Mouse (Mus musculus) lung, adult 10 weeks (tissue): Measurements from ENCODE around the gene Ciita. TPM values are rescaled to one million over a fixed set of nuclear protein-coding genes. Genes with fewer than 3 reads are reported as not detected.

ENCODE experiments used
- polyA plus RNA-seq: library from polyadenylated mRNA; stranded (reverse); fragments of 350-450 nt; fragmentation: Illumina TruSeq; extraction: RNeasy Lipid Tissue Mini Kit (QIAGEN cat#74804); gene quantifications from one replicate; pipeline ENCODE4 v1.2.3, GENCODE M21; 2014; ENCODE audit warnings: low read depth, low replicate concordance; ENCODE audit not compliant: insufficient read depth

Gene Ciita
- polyA plus RNA-seq: 3.9 TPM

DNA sequence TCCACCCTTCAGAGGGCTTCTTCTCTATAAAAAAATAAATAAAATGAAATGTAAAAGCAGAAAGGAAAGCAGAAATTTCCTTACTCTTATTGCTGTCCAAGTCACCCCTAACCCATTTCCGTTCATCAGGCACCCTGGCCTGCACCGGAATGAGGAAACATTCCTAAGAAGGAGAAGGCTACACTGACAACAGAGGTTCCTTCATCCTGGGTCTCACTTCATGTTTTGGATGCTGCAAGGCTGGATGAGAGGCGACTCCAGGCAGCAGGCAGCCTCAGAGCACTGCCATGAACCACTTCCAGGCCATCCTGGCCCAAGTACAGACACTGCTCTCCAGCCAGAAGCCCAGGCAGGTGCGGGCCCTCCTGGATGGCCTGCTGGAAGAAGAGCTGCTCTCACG is at the start of gene Ciita:
Gene Ciita (plus strand): TSS at position 203 of the 400 bp plus-strand sequence.

DNA sequence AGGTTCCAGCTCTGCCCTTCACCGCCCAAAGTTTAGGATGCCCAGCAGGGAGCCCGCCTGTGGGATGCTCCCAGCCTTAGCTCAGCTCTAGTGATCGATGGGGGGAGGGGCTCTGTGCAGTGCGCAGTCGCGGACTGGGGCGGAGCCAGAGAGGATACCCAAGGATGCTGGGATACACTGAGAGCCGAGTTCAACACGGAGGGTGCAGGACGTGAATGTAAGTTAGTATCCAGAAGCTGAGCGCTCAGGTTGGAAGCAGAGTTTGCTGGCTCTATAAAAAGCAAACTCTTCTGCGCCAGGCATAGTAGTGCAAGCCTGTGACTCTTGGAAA is 32.6 kb upstream of the Ciita start, which contains the start of gene Tvp23a:
Gene Tvp23a (minus strand): TSS at position 99 of the 331 bp plus-strand sequence.

DNA sequence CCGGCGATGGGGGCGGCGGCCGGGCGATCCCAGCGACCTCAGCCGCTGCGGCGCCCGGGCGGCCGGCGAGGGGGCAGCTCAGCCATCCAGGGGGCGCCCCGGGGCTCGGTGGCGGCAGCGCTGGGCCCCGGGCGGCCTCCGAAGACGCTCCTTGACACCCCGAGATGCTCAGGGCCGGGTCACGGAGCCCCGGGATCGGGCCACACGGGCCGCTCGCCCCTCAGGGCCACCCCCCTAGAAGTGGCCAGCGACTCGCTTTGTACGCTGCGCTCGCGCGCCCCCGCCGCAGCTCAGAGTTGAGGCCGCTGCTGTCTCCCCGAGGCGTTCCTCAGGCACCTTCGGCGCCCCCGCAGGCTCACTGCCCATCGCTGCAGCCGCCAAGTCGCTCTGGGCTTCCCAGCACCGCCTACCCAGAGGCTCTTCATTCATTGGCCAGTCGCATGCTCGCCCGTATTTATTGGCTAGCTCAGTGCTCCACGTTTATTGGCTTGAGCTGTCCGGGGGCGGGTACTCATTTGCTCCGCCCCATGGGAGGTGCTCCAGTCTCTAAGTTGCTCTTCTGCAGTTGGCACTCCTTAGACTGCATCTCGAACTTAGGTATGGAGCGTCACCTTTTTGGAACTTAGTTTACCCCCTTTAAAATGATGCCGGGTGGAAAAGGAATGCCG is 63.0 kb downstream of the Ciita start, which contains the start of gene Dexi:
Gene Dexi (minus strand): TSS at position 357 of the 668 bp plus-strand sequence.

DNA sequence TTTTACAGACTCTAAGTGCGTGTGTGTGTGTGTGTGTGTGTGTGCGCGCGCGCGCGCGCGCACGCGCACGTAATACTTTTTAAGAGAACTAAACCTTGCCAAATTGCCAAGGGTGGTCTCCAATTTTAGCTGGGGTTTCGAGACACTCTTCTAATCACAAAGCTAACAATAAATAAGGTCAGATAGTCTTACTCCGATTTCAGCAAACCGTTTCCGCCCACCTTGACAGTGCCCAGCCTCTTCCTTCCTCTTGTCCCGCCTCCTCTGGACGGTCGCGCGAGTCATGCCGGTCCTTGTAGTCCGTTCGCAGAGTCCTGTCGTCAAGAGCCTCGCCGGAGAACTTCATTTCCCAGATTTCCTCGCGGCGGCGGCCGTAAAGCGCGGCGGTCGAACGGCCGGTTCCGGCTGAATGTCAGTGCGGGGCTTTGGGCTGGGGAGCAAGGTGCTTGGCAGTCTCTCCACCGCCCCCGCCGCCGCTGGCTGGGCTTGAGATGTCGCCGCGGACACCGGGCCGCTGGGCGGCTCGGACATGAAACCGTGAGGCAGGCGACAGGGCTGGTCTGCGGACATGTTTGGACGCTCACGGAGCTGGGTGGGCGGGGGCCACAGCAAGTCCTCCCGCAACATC is 65.2 kb downstream of the Ciita start, which contains the start of gene Clec16a:
Gene Clec16a (plus strand): TSS at position 345 of the 628 bp plus-strand sequence.

Other genes with a start within 250 kb of the Ciita start
- 456 TPM for gene Emp2, start 166.1 kb upstream of the Ciita start, polyA plus RNA-seq
- 4.8 TPM for gene Tekt5, start 84.6 kb upstream of the Ciita start, polyA plus RNA-seq
- 18.7 TPM for gene Nubp1, start 68.1 kb upstream of the Ciita start, polyA plus RNA-seq
- 0.20 TPM for gene Tvp23a, start 32.7 kb upstream of the Ciita start, polyA plus RNA-seq
- 17.0 TPM for gene Dexi, start 63.0 kb downstream of the Ciita start, polyA plus RNA-seq
- 8.9 TPM for gene Clec16a, start 65.3 kb downstream of the Ciita start, polyA plus RNA-seq